Mouse (Mus musculus) 3134 (cell line): ENCODE measurements at regions not wholly inside any gene's neighbourhood (a gene's known extent, or its start where the extent isn't known, plus 50 kb on each side); places are given as distances from the start of the nearest gene placed in this dataset.
A peak's percentile ranks its signal among the peaks of the same experiment; 100 is the strongest.
"Not testable (repeated sequence)": the region's sequence is repeated elsewhere in the genome, so short reads cannot be mapped to it uniquely, and the experiment has no call there.

Experiments used
- DNase-seq: peaks from one replicate; pipeline ENCODE4 v3.0.0-alpha.2; 2011; ENCODE audit warnings: low spot score; ENCODE audit not compliant: insufficient read length; ENCODE audit errors: extremely low read depth

DNA sequence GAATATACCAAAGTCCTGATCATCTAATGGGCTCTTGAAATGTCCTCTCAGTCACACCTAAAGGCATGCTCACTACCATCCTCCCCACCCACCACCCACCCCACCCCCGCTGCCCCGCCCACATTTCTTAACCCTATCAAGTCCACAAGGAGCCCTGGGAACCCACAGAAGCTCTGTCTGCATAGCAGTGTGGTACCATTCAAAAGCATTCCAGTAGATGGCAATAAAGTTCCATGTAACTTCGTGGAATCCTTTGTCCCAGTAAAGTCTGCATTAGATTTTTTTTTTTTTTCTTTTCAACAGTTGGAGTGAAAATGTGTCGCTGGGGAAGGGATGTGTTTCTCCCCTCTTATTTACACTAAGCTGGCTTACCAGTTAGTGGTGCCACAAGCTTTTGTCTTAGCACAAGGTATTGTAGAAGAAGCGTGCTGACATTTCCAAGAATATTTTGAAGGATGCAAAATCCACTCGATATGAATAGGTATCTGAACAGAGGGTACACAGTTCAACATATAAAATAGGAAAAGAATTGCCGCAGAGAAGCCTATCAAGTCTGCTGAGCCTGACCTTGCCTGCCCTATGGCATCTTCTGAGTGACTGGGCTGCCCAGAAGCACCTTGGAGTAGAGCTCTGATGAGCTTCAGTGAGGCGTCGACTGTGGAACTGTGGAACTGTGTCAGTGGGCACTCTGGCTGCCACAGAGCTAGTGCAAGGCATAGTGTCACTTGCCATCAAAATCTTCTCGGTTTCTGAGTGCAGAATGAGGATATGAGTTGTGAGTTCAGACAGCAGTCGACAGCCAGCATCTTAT lies 199.0 kb downstream of the Zfp619 start:
- DNase-seq = no peak

DNA sequence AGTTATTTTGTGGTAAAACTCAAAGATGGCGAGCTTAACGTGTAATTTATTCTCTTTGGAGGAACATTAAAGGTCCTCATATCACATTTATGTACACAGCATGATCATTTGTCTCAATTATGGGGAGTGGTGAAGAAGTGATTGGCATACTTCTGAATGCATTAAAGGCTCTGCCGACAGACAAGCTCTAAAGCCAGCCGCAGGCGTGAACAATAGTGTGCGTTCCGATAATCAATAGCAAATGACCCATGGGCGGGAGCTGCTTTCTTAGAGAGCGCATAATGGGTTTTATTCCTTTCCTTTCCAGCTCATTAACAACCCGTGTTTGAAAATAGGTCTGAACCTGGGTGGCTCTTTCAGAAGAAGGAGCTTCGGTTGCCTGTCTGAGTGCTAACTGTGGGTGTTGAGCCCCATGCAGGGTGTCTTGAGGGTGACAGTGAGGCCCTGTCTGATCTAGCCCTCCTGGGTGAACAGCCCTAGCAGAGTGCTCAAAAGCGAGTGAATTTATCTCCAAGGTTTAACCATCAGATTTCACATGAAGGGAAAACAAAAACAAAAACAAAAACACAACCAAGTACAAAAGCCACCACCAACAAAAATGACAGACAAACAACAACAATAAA lies 210.5 kb downstream of the Zfp619 start:
- no peak for DNase-seq

DNA sequence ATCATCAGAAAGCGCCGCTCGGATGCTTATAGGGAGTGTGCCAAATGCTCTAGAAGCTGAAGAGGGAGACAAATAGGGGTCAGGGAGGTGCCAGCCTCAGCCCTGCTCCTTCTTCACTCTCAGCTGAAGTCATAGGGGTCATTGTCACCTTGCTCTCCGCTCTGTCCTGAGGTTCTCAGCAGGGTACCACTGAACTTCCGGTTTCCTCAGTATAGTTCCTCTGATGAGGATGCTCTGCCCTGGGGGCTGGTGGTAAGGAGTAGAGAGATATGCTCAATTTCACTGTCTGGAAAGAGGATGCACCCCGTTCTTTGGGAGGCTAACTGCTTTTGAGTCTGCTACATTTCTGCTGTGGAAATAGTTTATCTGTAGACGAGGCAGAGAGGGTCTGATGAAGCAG lies 211.4 kb downstream of the Zfp619 start:
- DNase-seq = no peak

DNA sequence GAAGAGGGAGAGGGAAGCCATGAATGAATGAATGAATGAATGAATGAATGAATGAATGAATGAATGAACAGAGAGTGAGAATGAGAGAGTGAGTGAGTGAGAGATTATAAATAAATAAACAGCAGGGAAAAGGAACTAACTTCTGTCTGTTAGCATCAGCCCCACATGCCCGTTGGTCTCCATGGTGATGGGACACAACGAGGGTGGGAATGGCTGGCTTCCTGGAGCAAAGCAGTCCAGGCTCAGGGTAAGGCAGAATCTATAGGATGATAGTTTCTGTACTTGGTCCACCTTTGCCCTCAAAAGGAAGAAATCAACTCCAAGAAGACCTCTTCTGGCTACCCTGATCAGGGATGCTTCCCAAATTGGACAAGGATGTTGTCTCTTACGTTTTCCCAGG lies 212.2 kb downstream of the Zfp619 start:
- no peak for DNase-seq

DNA sequence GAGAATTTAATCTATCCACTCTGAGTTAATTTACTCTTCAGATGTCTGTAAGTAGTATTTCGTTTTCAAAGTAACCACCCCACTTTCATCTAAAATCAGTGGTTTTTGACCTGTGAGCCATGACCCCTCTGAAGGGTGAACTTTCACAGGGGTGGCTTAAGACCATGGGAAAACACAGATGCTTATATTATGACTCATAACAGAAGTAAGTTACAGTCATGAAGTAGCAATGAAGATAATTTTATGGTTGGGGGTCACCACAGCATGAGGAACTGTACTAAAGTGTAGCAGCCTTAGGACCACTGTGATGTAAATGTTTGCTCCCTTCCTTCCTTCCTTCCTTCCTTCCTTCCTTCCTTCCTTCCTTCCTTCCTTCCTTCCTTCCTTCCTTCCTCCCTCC lies 215.2 kb downstream of the Zfp619 start:
- no peak for DNase-seq

DNA sequence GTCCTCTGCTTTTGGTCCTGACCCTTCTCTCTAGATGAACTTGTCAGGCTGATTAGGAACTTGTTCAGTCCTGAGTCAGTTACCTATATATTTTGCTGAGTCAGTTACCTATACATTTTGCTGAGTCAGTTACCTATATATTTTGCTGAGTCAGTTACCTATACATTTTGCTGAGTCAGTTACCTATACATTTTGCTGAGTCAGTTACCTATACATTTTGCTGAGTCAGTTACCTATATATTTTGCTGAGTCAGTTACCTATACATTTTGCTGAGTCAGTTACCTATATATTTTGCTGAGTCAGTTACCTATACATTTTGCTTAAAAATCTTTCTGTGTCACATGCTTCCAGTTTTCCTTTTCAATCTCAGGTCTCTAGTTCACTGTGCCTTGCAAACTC lies 230.8 kb downstream of the Zfp619 start:
- not testable (repeated sequence) for DNase-seq

DNA sequence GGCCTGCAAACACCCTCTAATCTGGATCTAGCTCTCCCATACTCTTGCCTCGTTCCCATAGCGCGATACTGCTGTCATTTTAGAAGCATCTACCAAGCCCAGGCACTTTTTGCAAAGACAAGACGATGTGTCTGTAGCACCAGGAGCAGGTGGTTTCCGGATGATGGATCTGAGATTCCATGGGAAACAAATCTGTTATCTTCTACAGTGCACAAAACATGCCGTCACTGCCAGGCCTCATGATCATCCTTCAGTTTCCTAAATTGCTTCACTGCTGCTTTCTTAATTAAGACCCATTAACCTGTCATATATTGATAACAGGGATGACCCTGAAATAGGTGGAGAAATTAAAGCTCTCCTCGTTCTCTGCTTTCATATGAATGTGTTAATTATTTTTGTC lies 232.9 kb downstream of the Zfp619 start:
- DNase-seq = no peak

DNA sequence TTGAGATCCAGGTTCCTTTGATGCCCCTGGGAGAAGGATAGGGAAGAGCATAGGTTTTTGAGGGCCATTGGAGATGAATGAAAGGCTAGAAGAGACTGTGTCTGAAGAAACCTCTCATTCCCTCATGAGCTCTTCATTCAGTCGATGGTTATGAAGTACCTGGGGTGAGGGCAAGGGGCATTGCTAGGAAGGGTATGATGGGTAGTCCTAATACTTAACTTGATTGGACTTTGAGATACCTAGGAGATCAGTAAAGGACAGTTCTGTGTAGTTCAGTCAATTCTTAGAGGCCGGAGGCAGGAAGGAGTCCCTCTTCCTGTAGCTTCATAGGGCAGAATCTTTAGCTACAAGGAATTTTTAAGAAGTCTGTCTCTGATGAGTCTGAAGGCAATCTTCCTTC lies 246.8 kb downstream of the Zfp619 start:
- DNase-seq = no peak

DNA sequence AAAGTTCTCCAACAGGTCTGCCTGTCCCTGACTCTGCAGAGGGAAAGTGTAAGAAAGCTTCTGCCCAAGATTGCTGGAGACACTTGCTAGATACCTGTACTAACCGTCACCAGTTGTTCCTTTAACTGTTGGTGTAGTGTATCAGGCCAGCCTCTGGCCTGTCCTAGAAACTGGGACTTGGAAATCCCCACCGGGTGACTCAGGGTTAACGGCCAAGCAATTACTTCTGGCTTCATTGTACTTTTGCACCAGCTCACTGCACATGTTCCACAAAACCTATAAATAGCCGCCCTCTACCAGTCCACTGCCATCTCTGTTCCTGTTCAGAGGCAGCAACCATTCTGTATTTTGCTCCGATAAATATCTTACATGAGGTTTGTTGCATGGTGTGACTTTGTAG lies 247.5 kb downstream of the Zfp619 start:
- peak; percentile 49 for DNase-seq

DNA sequence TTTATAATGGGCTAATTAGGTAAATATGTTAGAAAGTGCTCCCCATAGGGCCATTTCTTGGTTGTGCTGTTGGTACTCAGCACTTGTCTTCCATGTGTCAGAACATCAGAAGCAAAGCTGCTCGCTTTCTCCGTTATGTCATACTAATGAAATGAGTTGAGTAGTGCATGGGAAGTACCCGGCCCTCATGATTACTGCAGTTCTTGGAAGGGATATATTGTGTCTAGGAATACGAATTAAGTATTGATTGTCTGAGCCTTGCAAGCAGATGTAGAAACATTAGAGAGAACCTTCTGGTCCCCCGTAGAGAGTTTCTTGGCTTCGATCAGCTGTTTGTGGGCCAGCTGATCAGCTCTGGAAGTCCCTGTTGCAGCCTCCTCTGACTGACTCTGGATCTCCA lies 255.7 kb downstream of the Zfp619 start:
- no peak for DNase-seq

DNA sequence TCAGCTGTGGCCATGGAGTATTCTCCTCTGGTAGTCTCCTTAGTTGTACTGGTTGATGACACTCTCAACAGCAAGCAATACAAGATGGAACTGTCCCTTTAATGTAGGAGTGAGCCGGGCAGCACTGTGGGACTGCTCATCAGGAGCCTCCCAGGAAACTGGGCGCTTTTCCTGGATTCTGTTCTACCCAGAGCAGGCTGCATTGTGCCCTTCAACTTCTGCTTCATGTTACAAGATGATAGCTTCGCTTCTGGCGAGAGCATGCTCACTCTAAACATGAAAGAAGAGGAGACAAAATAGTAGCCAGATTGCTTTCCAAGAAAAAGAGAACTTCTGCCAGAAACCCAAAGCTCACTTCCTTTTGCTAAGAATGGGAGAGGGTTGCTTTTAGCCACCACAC lies 271.8 kb downstream of the Zfp619 start:
- no peak for DNase-seq

DNA sequence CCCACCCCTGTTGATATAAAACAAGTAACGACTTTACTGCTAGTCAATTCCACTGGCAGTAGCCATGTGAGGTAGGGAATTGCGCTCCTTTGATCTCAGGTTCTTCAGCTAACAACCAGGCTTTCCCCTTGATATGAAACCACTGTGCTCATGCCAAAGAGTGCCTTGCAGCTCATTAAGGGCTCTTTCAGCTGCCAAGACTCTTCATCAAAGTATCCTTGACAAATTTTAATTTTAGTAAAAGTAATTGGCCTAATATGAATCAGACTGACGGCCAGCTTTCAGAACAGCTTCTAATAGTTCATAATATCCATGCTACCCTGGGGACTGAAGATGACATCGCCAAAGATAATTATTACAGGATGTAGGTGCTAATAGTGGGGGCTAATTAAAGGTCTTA lies 272.3 kb downstream of the Zfp619 start:
- DNase-seq = no peak

DNA sequence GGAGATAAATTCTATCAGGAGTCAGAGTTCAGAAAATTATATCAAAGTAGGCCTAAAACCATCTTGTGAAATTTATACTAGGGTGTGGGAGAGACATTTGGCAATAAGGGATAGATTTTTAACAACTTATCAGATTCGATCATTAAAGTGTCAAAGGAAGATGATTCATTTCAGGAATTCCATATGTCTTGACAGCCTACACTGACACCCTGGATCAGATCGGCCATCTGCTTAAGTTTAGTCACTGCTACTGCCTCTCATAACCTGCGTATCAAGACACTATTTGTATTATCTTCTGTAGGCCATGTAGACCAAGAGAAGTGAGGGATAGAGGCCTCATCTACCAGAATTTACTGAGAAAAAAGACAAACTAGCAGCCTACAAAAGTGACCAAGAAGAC lies 277.2 kb downstream of the Zfp619 start:
- DNase-seq = no peak

DNA sequence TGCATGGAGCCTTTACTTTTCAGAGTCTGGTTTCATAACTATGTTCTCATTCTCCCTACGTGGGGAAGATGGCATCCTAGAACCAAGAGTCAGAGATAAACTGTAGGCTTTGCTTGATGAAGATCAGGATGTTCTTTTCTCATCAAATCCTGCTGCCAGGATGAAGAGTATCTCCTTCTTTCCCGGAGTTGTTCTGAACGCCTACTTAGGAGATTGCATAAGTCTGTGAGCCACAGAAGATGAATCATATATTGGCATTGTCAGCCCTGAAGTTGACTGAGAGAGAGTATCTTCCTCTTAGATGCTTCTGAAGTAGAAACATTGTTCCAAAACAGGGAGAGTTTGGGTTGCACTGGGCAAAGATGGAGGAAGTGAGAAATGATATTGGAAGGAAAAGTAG lies 286.7 kb downstream of the Zfp619 start:
- DNase-seq = peak; percentile 5

DNA sequence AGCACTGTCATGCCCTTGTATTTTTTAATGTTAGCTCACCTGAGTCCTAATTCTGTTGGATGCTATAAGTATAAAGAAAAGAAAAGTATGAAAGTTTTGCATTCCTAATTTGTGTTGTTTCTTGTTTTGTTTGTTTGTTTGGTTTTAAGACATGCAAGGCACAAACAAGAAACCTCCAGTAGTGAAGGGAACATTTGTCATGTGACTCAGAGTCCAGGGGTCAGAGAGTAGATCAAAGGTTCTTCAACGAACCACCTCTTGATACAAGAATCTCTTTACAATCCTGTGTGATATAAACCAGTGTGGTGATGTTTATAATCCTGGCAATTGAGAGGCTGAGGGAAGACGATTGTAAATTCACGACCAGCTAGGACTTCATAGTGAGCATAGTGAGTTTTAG lies 300.5 kb downstream of the Zfp619 start:
- no peak for DNase-seq

DNA sequence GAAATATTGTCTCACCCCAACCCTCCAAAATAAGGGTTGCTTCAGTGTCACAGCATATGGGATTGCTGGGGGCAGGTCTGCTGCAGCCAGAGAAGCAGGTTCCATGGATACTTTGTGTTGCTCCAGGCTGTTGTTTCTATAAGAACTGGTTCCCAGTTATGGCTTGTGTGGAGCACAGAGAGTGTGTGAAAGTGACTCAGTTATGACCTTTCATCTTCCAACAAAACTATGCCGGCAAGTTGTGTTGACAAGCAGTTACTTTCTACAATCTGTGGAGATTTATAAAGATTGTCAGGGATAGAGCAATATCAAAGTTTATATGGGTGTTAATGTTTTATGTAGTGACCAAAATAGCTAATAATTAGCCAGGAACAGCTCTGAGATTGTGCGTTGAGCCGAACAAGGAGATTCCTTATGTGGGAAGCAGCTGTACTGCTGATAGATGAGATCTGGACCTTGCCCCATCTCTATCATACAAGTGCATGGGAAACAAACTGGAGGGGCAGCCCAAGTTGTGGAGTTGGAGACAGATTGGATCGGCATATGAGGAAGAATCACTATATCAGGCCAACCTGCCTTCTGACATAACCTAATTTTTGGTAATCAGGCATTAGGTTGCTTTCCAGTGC lies 305.1 kb downstream of the Zfp619 start:
- no peak for DNase-seq

DNA sequence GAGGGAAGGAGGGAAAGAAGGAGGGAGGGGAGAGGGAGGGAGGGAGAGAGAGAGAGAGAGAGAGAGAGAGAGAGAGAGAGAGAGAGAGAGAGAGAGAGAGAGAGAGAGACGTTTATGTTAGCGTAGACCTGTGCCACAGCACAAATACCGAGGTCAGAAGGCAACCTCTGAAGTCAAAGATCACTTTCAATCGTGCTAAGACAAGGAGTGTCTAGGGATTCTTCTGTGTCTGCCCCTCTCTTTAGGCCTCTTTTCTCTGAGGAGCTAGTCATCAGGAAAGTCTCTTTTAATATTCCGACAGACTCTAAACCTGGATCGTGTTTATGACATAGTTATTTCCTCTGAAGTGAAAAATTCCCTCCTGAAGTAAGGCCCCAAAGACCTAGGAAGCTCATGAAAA lies 310.8 kb downstream of the Zfp619 start:
- DNase-seq = no peak

DNA sequence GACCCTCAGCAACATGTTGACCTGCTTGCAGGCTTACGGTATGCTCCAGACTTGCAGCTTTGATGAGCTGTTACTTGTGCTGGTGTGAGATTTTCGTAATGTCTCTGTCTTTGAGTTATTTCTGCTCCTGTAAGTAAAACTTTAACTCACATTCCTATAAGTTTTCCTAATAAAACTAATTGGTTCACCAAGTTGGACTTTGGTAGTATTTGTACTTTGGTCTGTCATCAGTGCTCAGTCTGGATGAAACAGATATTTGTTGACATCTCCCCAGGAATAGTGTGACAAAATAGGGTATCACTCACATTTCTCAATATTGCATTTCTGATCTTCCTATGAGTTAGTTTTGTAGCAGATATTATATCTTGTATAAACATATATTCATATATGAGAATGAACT lies 313.3 kb downstream of the Zfp619 start:
- no peak for DNase-seq

DNA sequence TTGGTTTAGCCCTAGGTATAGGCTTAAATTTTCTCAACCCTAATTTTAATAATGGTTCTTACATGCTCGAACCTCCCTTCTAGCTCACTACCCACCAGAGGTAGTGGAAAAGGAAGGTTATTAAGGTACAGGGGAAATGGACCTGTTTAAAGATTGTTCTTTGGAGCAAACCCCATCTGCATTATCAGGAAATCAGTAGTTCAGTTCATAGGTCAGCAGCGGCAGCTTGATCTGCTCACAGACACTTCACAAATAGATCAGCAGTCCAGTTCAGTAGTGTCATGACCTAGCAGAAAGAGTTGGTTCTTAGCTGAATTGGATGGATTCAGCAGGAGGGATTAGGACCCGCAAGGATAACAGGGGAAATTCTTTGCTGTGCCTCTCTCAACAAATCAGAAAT lies 324.4 kb downstream of the Zfp619 start:
- DNase-seq = no peak

DNA sequence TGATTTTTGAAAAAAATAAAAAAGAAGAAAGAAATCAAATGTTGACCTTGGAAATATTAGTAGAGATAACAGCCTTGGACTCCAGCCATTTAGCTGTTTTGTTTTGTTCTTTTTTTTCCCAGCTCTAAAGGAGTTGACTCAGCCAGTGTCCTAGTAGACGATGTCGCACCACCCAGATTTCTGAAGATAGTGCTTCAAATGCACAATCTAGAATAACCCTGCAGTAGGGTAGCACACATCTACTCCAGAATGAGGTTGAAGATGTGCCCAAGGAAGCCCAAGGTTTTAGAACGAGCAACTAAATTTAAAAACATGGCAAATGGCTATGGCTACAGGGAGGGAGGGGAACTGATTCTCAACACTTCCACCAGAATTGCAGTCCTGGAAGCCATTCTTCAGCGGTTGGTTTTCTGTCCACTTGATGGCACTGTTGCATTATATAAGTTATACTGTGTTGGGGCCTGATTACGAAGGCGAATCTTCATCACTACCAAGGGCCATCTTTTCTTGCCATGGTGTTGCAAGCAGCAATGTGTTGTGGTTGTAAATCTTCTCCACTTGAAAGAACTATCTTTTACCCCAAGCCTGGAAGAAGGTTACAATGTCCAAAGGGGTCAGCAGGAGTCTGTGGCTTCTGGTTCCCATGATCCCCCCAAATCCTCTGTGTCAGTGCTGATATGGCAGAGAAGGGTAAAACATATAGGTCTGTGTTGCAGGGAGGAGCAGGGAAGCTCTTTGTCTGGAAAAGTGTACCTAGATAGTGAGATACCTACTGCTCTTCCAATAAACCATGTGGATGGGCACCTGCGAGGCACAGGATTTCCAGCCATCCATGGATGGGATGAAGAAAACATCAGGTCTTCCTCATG lies 330.6 kb downstream of the Zfp619 start:
- no peak for DNase-seq

DNA sequence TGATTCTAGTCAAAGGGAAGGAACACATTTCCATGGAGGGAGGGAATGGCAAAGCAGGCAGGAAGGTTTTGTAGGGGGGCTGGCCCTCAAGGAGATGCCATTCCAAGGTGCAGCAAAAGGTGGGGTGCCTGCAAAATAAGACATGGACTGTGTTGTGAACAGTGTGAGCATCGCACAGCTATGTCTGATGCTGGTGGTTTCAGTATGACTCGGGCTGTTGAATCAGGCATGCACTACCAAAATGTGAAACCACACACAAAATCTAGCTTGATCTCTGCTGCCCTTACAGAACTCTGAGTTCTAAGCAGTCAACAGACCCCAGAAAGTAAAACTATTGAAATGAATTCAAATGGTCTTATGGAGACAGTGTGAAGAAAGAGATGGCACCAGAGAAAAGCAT lies 339.7 kb downstream of the Zfp619 start:
- no peak for DNase-seq
